7 mouse cellular contexts compared by ENCODE assay signal in genomic region chr12:99560701-99561332, GRCm38 (mm10). TPM values are rescaled to one million over a fixed set of nuclear protein-coding genes. Genes with fewer than 3 reads are reported as not detected.
A peak's percentile ranks its signal among the peaks of the same experiment; 100 is the strongest.
DNase-seq lines count a peak whose midpoint lies in the region; ATAC-seq and TF ChIP-seq lines count a peak whose summit lies in the region.

No protein-coding gene starts in this region.

- H3K4me2 ChIP-seq in midbrain, embryonic 11.5 days = peak overlapping the region; percentile 52; the same call in 1 of the 2 replicates

- H3K4me3 ChIP-seq in thymus, adult 2 months (ENCODE audit: control insufficient read depth, insufficient read depth, low read length) = peak overlapping the region; percentile 23
- no peak overlapping the region for H3K4me3 ChIP-seq in kidney, adult 2 months (ENCODE audit: insufficient read depth, low read depth, low read length)
- H3K4me3 ChIP-seq in midbrain, embryonic 11.5 days (ENCODE audit: low read depth, low read length) = no peak overlapping the region

- 9% methylated on average over 11 of the region's 11 CpGs for WGBS in thymus, adult 2 months
- 13% methylated on average over 11 of the region's 11 CpGs for WGBS in kidney, adult 2 months
- WGBS in midbrain, embryonic 11.5 days = 79% methylated on average over 11 of the region's 11 CpGs

- peaks cover 31% of the 10 kb centered on the region for H3K4me1 ChIP-seq in thymus, adult 2 months (replicated peaks; ENCODE audit: control insufficient read depth, insufficient read depth, low read length)
- H3K4me1 ChIP-seq in kidney, adult 2 months (ENCODE audit: control insufficient read depth, insufficient read depth, low read length) = peaks cover 31% of the 10 kb centered on the region
- H3K4me1 ChIP-seq in midbrain, embryonic 11.5 days (ENCODE audit: control insufficient read depth, insufficient read depth, low read length) = peaks cover 11% of the 10 kb centered on the region

- no peaks in the 10 kb centered on the region for H3K27me3 ChIP-seq in thymus, adult 2 months (ENCODE audit: control insufficient read depth, insufficient read depth, low read length)
- no peaks in the 10 kb centered on the region for H3K27me3 ChIP-seq in kidney, adult 2 months (replicated peaks; ENCODE audit: control insufficient read depth, insufficient read depth, low read length)
- no peaks in the 10 kb centered on the region for H3K27me3 ChIP-seq in midbrain, embryonic 11.5 days (ENCODE audit: control insufficient read depth, insufficient read depth, low read length)

- intact Hi-C loops in gastrocnemius, postnatal 36 days (cut with DNase I) = loop anchor here (5.0 kb wide), 2 partner anchors 66 to 169 kb away; no protein-coding TSS in a partner anchor

- TF ChIP-seq POLR2A in thymus, adult 2 months (IDR thresholded peaks at IDR 0.05; ENCODE audit: control insufficient read depth, extremely low read depth, insufficient read depth, low read length, poor library complexity) = no peak
- no peak for TF ChIP-seq POLR2A in kidney, adult 2 months (IDR thresholded peaks at IDR 0.05; ENCODE audit: low read depth, low read length)

- DNase-seq in thymus, adult 2 months = no peak
- no peak for DNase-seq in thymus, postnatal 10 days (ENCODE audit: low spot score in 2 of 2)
- peak; percentile 25 to 34 for DNase-seq in gastrocnemius, postnatal 36 days
- peak; percentile 93 for DNase-seq in kidney, adult 2 months
- DNase-seq in midbrain, embryonic 11.5 days (ENCODE audit: low spot score, missing footprints) = peak; percentile 88
- no peak for DNase-seq in frontal cortex, postnatal 14 days (ENCODE audit: low spot score in 2 of 2)
- no peak for DNase-seq in layer of hippocampus, adult 8-10 months (ENCODE audit: low spot score in 2 of 2)

- H3K9ac ChIP-seq in midbrain, embryonic 11.5 days (ENCODE audit: low read length) = no peak overlapping the region

- H3K27ac ChIP-seq in thymus, adult 2 months (ENCODE audit: control insufficient read depth, insufficient read depth, low read length) = peak overlapping the region; percentile 80
- H3K27ac ChIP-seq in kidney, adult 2 months (ENCODE audit: insufficient read depth, low read depth, low read length) = peak overlapping the region; percentile 66
- no peak overlapping the region for H3K27ac ChIP-seq in midbrain, embryonic 11.5 days (ENCODE audit: low read depth, low read length)

- TF ChIP-seq CTCF in thymus, adult 2 months (IDR thresholded peaks at IDR 0.05; ENCODE audit: borderline replicate concordance, control insufficient read depth, extremely low read depth, insufficient read depth, low read length, poor library complexity) = no peak
- TF ChIP-seq CTCF in kidney, adult 2 months (conservative IDR thresholded peaks at IDR 0.05; ENCODE audit: insufficient read depth, insufficient read length, low read depth, low read length) = no peak

- H3K9me3 ChIP-seq in midbrain, embryonic 11.5 days (ENCODE audit: control insufficient read depth, low read length) = no peaks in the 10 kb centered on the region

- no peak for ATAC-seq in midbrain, embryonic 11.5 days (ENCODE audit: low FRiP score)

- peaks cover 4% of the 10 kb centered on the region for H3K36me3 ChIP-seq in thymus, adult 2 months (ENCODE audit: control insufficient read depth, insufficient read depth, low read length)
- H3K36me3 ChIP-seq in kidney, adult 2 months (ENCODE audit: control insufficient read depth, insufficient read depth, low read length) = no peaks in the 10 kb centered on the region
- H3K36me3 ChIP-seq in midbrain, embryonic 11.5 days (ENCODE audit: control insufficient read depth, insufficient read depth, low read length) = no peaks in the 10 kb centered on the region

RNA-seq across cellular contexts. Expression of gene Foxn3, which starts 2.6 kb away (rescaled TPM):
- 71.3 and 90.9 TPM in 2 replicates for polyA plus RNA-seq in thymus, adult 2 months (2012; rRNA removed)
- total RNA-seq in gastrocnemius, postnatal 36 days (2021) = 100 to 1,000 TPM; 164 to 192 TPM
- 28.0 and 28.6 TPM in 2 replicates for polyA plus RNA-seq in kidney, adult 2 months (2012; rRNA removed)
- polyA plus RNA-seq in midbrain, embryonic 11.5 days (2014; fragmentation: Nextera tagmentation; extraction: Ambion mirVana) = 71.0 and 73.8 TPM in 2 replicates
- 10 to 100 TPM; 49.1 to 69.4 (median 57.0) TPM for total RNA-seq in layer of hippocampus, adult 8-10 months (2022)

Comparison
In these comparisons a context has a peak if more than half of its experiments do, and no peak if none do; other contexts are left out.
1. DNase-seq: peak in gastrocnemius, postnatal 36 days (2 of 2), kidney, adult 2 months (single experiment) and midbrain, embryonic 11.5 days (single experiment); none in thymus, adult 2 months (single experiment), thymus, postnatal 10 days (0 of 2), frontal cortex, postnatal 14 days (0 of 2) and layer of hippocampus, adult 8-10 months (0 of 2).